Mouse (Mus musculus) retina, postnatal 1 day (tissue): ENCODE measurements at regions not wholly inside any gene's neighbourhood (a gene's known extent, or its start where the extent isn't known, plus 50 kb on each side); places are given as distances from the start of the nearest gene placed in this dataset.
"Not testable (repeated sequence)": the region's sequence is repeated elsewhere in the genome, so short reads cannot be mapped to it uniquely, and the experiment has no call there.

ENCODE experiments used
- DNase-seq: peaks from one replicate; pipeline ENCODE4 v3.0.0-alpha.2; 2012

DNA sequence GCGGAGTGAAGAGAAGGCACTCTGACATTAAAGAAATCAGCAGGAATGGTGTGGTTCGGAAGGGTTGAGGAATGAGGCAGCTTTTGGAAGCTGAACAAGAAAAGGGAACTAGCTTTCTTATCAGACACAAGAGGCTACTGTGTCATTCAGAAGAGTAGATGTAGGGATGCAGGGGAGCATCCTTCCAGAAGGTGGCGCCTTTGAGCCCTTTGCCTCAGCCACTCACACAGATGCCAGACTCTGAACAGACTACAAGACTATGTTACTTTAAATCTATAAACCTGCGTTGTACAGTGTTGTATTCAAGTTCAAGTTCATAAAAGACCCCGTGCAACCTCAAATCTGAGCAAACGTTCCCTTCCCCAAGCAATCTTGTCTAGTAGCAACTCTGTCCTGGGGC is 128.9 kb downstream of the Kap start:
- DNase-seq, result not testable (repeated sequence)

DNA sequence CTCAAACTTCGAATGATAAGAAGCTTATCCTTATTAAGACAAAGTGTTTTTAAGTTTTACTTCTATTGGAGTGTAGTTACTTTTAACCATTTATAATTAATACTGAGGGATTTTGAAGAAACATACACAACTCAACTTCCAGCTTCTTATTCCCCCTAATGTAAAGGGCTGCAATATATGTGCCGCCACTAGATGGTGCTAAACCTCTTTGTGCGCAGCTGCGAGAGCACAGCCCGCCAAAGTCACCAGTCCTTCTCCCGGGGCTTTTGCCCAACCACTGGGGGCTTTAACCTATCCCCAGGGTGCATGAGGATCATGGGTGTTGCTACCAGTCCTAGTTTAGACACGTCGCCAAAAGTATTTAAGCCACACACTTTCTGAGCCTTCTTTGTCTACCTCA is 146.8 kb downstream of the Kap start:
- peak; percentile 45 for DNase-seq

DNA sequence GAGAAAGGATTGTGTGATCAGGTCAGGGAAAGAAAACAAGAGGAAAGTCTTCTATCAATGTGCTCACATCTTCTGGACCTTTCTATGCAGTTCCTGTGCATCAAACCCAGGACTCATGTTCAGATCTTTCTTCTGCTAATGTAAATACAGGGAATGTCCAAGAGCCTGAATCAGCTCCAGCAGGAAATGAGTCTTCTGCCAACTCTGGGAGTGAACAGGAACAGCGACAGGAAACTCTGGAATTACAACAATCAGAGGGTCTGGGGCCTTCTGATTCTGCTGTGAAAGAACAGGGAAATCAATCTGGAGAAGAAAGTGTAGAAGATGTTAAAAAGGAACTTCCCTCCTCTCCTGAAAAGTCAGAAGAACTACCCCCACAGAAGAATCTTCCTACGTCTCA is 151.9 kb downstream of the Kap start:
- no peak for DNase-seq
